Mouse (Mus musculus) embryonic facial prominence, embryonic 11.5 days (tissue): ENCODE measurements at regions not wholly inside any gene's neighbourhood (a gene's known extent, or its start where the extent isn't known, plus 50 kb on each side); places are given as distances from the start of the nearest gene placed in this dataset.

ENCODE experiments used
- ATAC-seq: fragments of 200-750 bp; cut with Nextera tagmentation; replicated peaks from 2 replicates; pipeline ENCODE4 v1.8.0; 2017; ENCODE audit warnings: low read depth; ENCODE audit not compliant: insufficient number of reproducible peaks, low FRiP score, low TSS enrichment
- DNase-seq: peaks from one replicate; pipeline ENCODE4 v3.0.0-alpha.2; 2015; ENCODE audit warnings: low spot score
- H3K27ac ChIP-seq: fragments of 300-500 bp; sonication (generic); replicated peaks from 2 replicates; pipeline ENCODE4 v1.5.1; 2014; ENCODE audit warnings: mild to moderate bottlenecking, low read depth, low read length, control low read depth
- H3K27me3 ChIP-seq: fragments of 300-500 bp; sonication (generic); 2 replicates; pipeline ENCODE4 v1.6.1; 2014; ENCODE audit warnings: mild to moderate bottlenecking, low read length, moderate library complexity, mixed read lengths; ENCODE audit not compliant: control insufficient read depth, insufficient read depth
- H3K36me3 ChIP-seq: fragments of 300-500 bp; sonication (generic); replicated peaks from 2 replicates; pipeline ENCODE4 v1.6.1; 2014; ENCODE audit warnings: low read depth, mild to moderate bottlenecking, low read length, moderate library complexity, mixed read lengths; ENCODE audit not compliant: control insufficient read depth, insufficient read depth
- H3K4me1 ChIP-seq: fragments of 300-500 bp; sonication (generic); 2 replicates; pipeline ENCODE4 v1.6.1; 2014; ENCODE audit warnings: low read length, mixed read lengths; ENCODE audit not compliant: control insufficient read depth, insufficient read depth
- H3K4me2 ChIP-seq: fragments of 300-500 bp; sonication (generic); 2 replicates; pipeline ENCODE4 v1.6.1; 2014; ENCODE audit warnings: low read depth, mild to moderate bottlenecking, control low read depth, low read length, moderate library complexity
- H3K4me3 ChIP-seq: fragments of 300-500 bp; sonication (generic); 2 replicates; pipeline ENCODE4 v1.5.1; 2014; ENCODE audit warnings: low read depth, low read length, control low read depth
- H3K9ac ChIP-seq: fragments of 300-500 bp; sonication (generic); replicated peaks from 2 replicates; pipeline ENCODE4 v1.6.1; 2014; ENCODE audit warnings: mild to moderate bottlenecking, control low read depth, low read length
- H3K9me3 ChIP-seq: fragments of 300-500 bp; sonication (generic); replicated peaks from 2 replicates; pipeline ENCODE4 v1.6.1; 2016; ENCODE audit warnings: mild to moderate bottlenecking, low read length, inconsistent platforms, mixed read lengths; ENCODE audit not compliant: control insufficient read depth
- WGBS: fragments of 180-500 bp; shearing (Covaris S2); extraction: QIAGEN DNeasy Blood & Tissue Kit; methylation state at CpG from one replicate; pipeline ENCODE4 v1.1.7; 2014; 5-methylcytosine and 5-hydroxymethylcytosine counted together

DNA sequence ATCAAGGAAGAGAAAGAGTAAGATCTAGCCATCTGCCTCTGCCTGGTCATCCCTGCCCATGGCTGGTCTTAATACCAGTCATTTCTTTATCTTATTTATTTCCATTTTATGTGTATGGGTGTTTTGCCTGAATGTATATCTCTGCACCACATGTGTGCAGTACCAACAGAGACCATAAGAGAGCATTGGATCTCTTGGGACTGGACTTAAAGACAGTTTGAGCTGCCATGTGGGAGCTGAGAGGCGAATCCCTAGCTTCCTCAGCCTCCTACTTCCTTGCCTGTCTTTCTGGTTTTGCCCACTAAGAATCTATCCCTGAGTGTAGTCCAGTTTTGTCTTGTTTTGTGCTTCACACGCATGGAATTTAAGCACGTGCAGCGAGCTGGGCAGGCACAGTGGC is 169.5 kb downstream of the Rab11fip4 start:
- no peak overlapping the region for H3K4me3 ChIP-seq
- WGBS = 88% methylated on average over 4 of the region's 4 CpGs
- DNase-seq = no peak

DNA sequence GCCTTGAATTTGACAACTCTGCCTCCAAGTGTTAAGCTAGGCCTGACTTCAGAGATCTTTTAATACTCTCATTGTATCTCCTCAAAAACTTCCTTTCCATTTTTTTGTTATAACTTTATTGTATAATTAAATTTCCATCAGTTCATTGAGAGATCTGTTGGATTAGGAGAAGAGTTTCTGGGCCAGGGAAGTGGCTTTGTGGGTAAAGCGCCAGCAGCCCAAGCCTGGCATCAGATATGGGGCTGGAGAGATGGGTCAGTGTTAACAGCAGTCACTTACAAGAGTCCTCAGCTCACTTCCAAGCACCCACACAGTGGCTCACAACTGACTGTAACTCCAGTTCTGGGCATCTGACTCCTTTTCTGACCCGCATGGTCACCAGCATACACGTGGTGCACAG is 167.3 kb downstream of the Rab11fip4 start:
- no peak overlapping the region for H3K4me3 ChIP-seq
- no peaks in the 10 kb centered on the region for H3K4me1 ChIP-seq
- H3K27ac ChIP-seq = no peak overlapping the region
- no peaks in the 10 kb centered on the region for H3K27me3 ChIP-seq
- H3K4me2 ChIP-seq = no peak overlapping the region
- DNase-seq = no peak
- H3K36me3 ChIP-seq = no peaks in the 10 kb centered on the region
- whole genome bisulfite sequencing = 92% methylated on average over 3 of the region's 3 CpGs
- no peaks in the 10 kb centered on the region for H3K9me3 ChIP-seq
- H3K9ac ChIP-seq = no peak overlapping the region
- no peak for ATAC-seq

More for the DNA sequence above, 169.5 kb downstream of the Rab11fip4 start:
- Histone ChIP-seq H3K36me3 (no peaks in the 10 kb centered on the region), H3K27me3 (no peaks in the 10 kb centered on the region), H3K9me3 (no peaks in the 10 kb centered on the region), H3K4me1 (no peaks in the 10 kb centered on the region), H3K9ac (no peak overlapping the region), H3K27ac (no peak overlapping the region), H3K4me2 (no peak overlapping the region)
- ATAC-seq = no peak

DNA sequence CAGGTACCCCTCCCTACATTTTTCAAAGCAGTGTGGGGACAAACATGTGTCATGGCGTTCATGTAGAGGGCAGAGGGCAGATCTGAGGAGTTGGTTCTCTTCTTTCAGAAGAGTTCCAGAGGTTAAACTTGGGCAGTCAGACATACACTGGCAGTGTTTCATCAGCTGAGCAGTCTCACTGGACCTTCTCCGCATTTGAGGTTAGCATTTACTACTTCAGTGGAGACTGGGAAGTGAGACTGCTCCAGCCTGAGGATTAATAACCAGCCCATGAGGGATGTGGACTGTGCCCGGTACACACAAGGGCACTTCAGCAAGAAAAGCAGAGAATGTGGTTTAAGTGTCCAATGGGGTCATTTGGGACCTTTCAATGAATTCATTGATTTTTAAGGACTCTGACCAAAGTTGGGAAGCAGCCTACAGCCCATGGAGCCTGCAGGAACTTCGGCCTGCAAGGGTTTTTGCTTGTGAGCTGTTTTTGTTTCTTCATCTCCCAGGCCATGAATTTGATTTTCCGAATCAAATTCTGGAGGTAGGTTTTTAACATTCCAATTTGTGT is 166.6 kb downstream of the Rab11fip4 start:
- H3K4me3 ChIP-seq = no peak overlapping the region
- no peak overlapping the region for H3K4me2 ChIP-seq
- no peak for ATAC-seq
- H3K36me3 ChIP-seq = no peaks in the 10 kb centered on the region
- no peaks in the 10 kb centered on the region for H3K9me3 ChIP-seq
- H3K27me3 ChIP-seq = no peaks in the 10 kb centered on the region
- DNase-seq = no peak
- WGBS = 89% methylated on average over 5 of the region's 5 CpGs
- no peaks in the 10 kb centered on the region for H3K4me1 ChIP-seq
- H3K9ac ChIP-seq = no peak overlapping the region
- no peak overlapping the region for H3K27ac ChIP-seq

DNA sequence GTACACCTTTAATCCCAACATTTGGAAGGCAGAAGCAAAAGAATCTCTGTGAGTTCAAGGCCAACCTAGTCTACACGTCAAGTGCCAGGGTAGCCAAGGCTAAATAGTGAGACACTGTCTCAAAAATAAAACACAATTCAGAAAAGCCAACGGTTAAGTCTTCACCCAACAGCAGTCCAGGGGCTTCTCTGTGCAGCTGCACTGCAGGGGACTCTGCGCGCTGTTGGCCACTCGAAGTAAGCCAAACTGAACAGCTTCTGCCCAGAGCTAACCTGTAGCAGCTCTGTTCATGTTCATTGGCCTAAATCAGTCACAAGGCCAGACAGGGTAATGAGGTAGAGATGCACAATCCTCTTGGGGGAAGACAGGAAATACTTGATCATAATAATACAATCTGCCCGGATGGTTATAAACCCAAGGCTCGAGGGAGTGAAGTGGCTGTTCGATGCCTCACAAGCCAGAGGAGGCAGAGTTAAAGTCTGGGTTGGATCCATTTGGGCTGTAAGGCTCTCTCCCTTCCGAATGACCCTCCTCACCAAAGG is 165.4 kb downstream of the Rab11fip4 start:
- DNase-seq (no peak), ATAC-seq (no peak)
- Histone ChIP-seq H3K4me3 (no peak overlapping the region), H3K9ac (no peak overlapping the region), H3K36me3 (no peaks in the 10 kb centered on the region), H3K4me2 (no peak overlapping the region), H3K9me3 (no peaks in the 10 kb centered on the region), H3K27ac (no peak overlapping the region), H3K4me1 (no peaks in the 10 kb centered on the region), H3K27me3 (no peaks in the 10 kb centered on the region)
- 82% methylated on average over 9 of the region's 9 CpGs for WGBS

DNA sequence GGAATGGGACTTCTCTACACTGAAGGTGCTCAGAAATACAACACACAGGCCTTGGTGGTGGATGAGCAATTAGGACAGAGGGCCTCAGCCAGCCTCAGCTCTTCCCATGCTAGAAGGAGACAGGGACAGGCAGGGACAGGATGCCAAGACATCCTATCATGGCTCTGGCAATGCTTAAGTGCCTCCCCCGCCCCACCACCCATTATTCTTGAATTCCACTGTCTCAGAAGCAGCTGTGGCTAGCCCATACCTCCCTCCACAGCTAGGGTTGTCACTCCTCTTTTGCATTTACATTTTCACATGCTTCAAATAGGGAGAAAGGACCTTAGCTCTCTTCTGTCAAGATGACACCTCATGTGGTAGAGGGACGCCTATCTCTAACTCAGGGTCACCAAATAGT is 162.5 kb downstream of the Rab11fip4 start:
- DNase-seq = no peak
- Histone ChIP-seq H3K9ac (no peak overlapping the region), H3K27me3 (no peaks in the 10 kb centered on the region), H3K4me3 (no peak overlapping the region), H3K27ac (no peak overlapping the region), H3K36me3 (no peaks in the 10 kb centered on the region), H3K9me3 (no peaks in the 10 kb centered on the region), H3K4me2 (no peak overlapping the region), H3K4me1 (no peaks in the 10 kb centered on the region)
- no peak for ATAC-seq
- WGBS = 85% methylated on average over 2 of the region's 2 CpGs

DNA sequence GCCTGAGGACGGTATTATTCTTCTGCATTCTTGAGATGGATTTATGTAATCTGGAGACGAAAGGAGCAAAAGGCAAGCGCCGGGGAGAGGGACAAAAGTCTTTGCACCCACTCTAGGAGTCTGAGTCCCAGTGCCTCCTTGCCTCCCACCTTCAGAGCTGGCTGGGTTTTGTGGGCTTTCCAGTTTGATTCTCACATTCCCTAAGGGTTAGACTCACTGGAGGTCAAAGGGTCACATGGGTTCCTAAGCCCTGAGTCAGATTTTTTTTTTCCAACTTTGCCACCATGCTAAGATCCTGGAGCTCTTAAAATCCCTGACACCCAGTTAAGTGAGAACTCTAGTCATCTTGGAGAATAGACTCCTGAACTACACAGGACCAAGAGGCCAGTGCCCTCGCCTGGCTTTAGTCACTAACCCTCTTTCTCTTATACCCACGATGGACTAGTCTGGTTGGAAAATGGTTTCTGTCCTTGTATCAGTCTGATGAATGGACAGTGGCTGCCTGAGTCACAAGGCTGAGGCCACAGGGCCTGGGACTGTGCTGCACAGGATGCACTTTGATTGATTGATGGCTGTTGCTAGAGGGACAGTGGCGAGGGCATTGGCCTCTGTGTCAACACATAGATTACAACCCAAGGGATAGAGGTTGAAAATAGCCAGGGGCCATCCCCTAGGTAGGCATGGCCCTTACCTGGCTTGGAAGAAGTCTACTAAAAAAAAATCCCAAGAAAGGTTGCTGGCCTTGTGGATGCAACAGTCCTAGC is 161.9 kb downstream of the Rab11fip4 start:
- no peak for ATAC-seq
- Histone ChIP-seq H3K4me3 (no peak overlapping the region), H3K27ac (no peak overlapping the region)

DNA sequence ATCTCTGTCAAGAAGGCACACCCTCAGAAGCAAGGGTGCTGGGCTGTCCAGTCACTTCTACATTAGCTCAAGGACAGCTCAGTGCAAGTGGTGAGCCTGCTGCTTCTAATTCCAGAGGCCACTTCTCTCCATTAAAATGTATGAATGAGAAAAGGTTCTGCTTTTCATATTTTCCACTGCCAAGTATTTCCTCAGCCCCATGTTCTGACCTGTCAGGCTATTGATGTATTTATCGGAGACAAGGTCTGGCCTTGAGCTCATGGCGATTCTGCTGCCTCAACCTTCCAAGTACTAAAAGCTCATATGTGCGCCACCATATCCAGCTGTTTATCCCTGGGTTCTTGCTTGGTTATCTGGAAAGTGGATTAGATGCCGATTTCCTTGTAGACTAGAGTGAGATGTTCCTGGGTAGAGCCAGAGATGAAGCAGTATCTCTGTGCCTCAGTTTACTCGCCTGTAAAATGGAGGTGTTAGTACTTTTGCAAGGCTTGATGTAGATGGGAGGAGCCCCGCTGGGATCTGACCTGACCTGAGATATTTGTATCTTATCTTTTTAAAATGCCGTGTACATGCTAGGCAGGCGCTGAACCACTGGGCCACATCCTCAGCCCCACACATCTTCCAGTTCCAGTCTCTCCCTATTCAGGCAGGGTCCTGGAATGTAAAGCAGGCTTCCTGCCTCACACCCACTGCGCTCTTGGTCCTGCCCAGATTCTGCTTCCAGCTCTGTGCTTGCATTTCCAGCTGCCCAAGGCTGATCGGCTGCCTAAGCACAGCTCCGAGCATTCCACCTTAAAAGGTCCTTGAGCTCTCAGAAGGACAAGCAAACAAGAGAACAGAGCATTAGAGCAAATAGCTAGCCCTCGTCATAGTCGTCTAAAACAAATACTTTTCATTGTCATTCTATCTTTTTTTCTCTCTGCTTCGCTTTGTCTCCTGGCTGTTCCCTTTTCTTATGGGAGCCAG is 161.0 kb downstream of the Rab11fip4 start:
- DNase-seq (no peak), ATAC-seq (no peak)
- Histone ChIP-seq H3K27me3 (no peaks in the 10 kb centered on the region), H3K36me3 (no peaks in the 10 kb centered on the region), H3K4me1 (no peaks in the 10 kb centered on the region), H3K27ac (no peak overlapping the region), H3K4me2 (no peak overlapping the region), H3K4me3 (no peak overlapping the region), H3K9ac (no peak overlapping the region), H3K9me3 (no peaks in the 10 kb centered on the region)
- WGBS = 67% methylated on average over 14 of the region's 14 CpGs

More for the DNA sequence above, 161.9 kb downstream of the Rab11fip4 start:
- 56% methylated on average over 7 of the region's 7 CpGs for WGBS
- no peak overlapping the region for H3K4me2 ChIP-seq
- no peak overlapping the region for H3K9ac ChIP-seq
- no peaks in the 10 kb centered on the region for H3K9me3 ChIP-seq
- no peaks in the 10 kb centered on the region for H3K4me1 ChIP-seq
- H3K27me3 ChIP-seq = no peaks in the 10 kb centered on the region
- no peak for DNase-seq
- H3K36me3 ChIP-seq = no peaks in the 10 kb centered on the region
